Mouse (Mus musculus) splenic B cell, adult 2 months (primary cell): ENCODE measurements around the gene Fut8.

Source experiments
- DNase-seq: peaks from one replicate; pipeline ENCODE4 v3.0.0-alpha.2; 2011; ENCODE audit warnings: low read depth, low spot score
- H3K27me3 ChIP-seq: 2 replicates; pipeline ENCODE4 v1.6.1; 2012; ENCODE audit warnings: mild to moderate bottlenecking, low read length, moderate library complexity, mixed read lengths; ENCODE audit not compliant: control insufficient read depth, poor library complexity, insufficient read depth, severe bottlenecking
- H3K36me3 ChIP-seq: 2 replicates; pipeline ENCODE4 v1.6.1; 2012; ENCODE audit warnings: mild to moderate bottlenecking, low read length, moderate library complexity, mixed read lengths; ENCODE audit not compliant: control insufficient read depth, poor library complexity, insufficient read depth, severe bottlenecking

The Fut8 gene

DNA sequence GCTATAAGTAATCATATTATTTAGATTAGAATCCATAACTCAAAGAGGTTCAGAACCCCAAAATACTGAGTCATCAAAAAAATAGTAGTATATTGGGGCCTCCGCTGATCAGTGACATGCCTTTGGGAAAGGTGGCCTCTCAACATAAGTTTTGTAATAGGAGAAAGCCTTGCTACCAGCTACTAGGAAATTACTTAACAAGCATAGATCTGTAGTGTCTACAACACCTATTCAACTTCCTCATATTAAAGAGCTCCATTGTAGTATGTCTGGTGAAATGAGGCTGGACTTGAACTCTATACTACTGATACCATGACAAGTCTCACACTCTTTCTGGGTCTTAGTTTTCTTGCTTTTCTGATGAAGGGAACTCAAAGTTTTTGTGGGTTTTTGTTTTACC is 243.2 kb downstream of the Fut8 start:
- no peak for DNase-seq
- H3K36me3 ChIP-seq = no peaks in the 10 kb centered on the region
- H3K27me3 ChIP-seq = no peaks in the 10 kb centered on the region

DNA sequence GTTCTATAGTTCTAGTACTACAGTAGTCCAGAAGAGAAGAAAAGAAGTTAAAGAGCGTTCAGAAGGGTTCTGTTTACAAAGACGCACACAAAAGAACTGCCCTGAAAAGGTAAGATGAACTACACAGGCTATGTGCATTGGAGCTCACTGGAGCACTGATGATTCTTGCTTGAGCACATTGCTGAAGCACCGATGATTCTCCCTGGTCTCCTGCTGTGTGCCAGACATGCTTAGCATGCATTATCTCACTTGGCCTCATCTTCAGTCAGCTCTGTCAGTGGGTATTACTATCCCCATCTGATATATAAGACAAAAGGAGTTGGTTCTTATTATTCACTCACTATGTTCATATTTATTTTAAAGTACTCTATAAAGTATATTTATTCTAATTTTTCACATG is 243.9 kb downstream of the Fut8 start:
- Histone ChIP-seq H3K27me3 (no peaks in the 10 kb centered on the region), H3K36me3 (no peaks in the 10 kb centered on the region)
- no peak for DNase-seq

DNA sequence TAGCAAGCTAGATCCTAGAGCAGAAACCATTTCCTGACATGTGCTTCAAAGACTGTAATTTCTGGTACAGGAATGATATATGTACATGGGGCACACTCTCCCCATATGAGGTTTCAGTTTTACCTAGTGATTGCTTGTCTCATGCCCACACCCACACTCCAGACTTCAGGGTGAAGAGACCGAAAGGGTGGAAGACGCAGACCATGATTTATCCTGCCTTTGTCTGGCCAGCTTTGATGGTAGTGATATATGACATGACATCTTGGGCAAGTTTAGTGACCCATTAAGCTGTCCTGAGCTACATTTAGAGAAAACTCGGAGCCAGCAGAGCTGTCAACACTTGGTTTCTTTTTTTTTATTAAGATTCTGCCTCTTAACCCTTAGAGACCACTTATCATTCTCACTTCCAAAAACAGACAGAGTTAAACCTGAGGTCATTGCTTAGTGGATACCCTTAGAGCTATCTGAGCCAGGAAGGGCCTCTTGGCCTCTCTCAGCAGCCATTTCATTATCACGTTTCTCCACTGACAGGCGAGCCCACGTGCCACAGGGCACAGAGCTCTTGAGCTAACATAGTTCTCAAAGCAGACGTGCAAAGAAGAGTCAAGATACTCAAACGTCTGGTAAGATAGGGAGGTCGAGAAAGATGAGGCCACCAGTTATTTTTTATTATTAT is 245.4 kb downstream of the Fut8 start:
- DNase-seq = no peak
- H3K36me3 ChIP-seq = no peaks in the 10 kb centered on the region

DNA sequence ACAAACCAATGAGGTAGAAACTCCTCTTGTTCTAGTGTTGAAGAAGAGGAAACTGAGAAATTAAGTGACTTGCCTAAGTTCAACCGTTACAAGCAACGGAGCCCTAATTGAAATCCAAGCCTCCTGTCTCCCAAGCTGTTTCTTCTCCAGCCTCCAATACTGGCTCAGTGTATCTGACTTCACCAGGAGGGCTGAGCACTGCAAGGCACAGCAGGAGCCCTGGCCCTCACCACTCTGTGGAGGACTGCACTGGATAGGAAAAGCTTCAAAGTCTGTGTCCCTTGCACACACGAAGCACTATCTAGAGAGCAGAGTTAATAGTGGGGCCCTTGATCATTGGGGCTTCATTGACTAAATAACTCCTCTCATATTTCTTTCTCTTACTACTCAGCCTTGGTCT is 246.8 kb downstream of the Fut8 start:
- no peak for DNase-seq
- Histone ChIP-seq H3K27me3 (no peaks in the 10 kb centered on the region), H3K36me3 (no peaks in the 10 kb centered on the region)

More for the DNA sequence above, 245.4 kb downstream of the Fut8 start:
- no peaks in the 10 kb centered on the region for H3K27me3 ChIP-seq

DNA sequence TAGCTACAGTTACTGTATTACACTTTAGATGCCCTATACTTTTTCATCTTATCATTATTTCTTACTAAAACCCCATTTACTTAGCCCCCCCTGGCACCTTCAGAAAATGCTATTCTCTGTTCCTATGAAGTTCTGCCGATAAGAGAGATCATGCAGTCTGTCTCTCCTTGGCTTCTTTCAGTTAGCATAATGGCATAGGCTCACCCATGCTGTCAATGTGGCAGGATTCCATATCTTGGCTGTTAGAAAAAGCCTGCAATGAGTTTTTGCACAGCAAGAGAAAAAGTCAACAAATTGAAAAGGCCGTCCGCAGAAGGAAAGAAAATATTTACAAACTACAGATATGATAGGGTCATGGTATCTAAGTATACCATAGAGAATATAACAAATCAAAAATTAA is 253.6 kb downstream of the Fut8 start:
- no peaks in the 10 kb centered on the region for H3K27me3 ChIP-seq
- no peaks in the 10 kb centered on the region for H3K36me3 ChIP-seq
- DNase-seq = no peak

DNA sequence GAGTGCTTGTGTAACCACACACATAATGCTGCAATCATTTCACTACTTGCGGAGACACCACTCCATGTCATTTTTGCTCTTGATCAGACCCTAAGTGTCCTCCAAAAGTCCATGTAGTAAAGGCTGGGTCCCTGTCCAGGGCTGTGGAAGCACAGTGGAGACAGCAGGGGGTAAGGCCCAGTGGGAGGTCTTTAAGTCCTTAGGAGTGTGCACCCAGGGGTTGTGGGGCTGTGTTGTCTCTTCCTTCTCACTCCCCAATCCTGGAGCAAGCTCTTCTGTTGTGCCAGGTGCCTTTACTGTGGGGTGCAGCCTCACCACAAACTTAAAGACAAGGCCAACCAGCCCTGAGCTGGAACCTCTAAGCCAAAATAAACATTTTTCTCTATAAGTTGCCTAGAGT is 257.9 kb downstream of the Fut8 start:
- Histone ChIP-seq H3K27me3 (no peaks in the 10 kb centered on the region), H3K36me3 (no peaks in the 10 kb centered on the region)
- no peak for DNase-seq

DNA sequence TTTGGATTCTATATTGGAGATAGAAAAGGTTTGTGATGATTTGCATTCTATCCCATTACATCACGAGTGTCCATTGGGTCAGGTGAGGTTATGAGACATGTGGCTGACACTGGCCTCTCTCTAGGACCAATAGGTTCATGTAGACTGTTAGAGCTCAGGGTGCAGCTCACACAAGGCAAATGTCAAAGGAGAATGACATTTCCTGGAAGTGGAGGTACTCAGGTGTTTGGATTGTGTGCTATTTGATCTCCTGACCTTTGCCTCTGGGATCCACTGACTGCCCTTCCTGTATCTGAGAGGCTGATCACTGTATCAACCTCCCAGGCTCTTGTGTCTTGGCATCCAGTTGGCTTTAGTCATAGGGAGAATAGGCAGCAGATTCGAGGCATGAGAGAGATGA is 260.2 kb downstream of the Fut8 start:
- no peak for DNase-seq
- Histone ChIP-seq H3K36me3 (no peaks in the 10 kb centered on the region), H3K27me3 (no peaks in the 10 kb centered on the region)

DNA sequence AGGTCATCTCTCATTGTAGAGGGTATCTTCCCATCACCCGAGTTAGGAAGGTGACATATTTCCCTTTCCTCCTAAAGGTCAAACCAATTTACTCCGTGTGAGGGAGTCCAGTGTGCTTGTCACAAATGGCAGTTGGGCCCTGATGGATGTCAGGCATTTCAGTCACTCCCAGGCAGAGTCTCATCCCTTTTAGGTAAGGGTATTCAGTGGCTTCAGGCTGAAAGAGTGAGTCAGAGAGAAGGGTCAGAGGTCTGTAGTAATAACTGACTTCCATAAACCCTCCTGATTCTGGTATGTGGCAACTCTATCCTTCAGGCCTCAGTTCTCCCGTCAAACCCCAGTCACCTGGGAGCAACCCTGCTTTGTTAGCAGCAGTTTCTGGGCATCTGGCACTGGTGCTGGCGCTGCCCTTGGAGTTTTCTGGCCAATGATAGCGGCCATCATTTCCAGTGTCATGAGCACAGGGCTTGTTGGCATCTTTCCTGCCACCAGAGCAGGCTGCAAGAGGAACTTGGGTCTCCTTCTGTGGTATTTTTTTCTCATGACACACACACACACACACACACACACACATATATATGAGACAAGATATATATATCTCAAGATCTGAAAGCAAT is 262.6 kb downstream of the Fut8 start:
- DNase-seq = no peak
- Histone ChIP-seq H3K27me3 (no peaks in the 10 kb centered on the region), H3K36me3 (no peaks in the 10 kb centered on the region)

DNA sequence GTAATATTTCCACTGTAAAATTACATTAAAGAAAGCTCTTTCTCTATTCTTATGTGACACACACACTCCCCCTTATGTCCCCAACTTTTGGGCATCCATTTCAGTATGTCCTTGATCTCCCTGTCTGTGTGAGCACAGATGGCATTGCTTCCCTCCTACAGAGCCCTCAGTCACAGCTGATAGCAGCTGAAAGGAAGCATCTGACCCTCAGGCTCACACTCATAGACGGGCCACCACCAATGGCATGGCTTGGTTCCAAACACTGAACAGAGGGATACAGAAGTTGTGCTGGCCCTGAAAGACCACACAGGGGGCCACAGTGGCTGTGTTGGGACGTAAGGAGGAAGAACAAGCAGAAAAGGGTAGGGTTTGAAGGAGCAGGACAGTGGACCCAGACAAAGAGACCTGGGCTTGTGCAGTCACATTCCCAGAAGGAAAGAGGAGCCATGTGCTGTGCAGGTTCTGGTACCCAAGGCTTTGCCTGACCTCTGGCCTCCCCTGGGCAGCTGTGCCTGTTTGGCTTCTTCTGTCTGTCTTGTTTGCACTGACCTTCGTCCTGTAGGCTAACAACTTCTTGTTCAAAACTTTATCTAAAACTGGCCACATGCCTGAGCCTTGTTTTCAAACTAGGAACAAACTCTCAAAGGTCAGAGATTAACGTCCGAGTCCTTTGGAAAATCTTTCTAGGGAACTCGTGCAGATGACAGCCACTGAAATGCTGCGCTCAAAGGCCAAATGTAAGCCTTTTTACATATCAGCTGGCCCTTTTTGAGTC is 263.7 kb downstream of the Fut8 start:
- H3K36me3 ChIP-seq = no peaks in the 10 kb centered on the region
- no peak for DNase-seq
- H3K27me3 ChIP-seq = no peaks in the 10 kb centered on the region

DNA sequence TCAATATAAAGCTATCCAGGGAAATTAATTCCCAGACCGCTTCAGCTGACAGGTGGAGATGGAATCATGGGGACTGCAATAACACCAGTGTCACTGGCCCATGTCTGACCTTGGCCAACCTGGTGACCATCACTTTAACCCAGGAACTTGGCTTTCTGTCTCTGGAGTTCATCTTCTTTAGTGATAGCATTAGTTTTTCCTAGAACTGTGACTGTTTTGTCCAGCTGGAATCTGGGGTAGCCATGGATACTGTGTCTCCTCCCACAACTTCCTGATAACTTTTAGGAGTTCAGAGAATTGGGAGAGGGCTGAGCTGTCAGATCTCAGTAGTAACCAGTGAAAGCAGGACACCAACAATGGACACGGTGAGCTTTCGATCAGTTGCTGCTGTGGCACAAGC is 264.3 kb downstream of the Fut8 start:
- no peaks in the 10 kb centered on the region for H3K36me3 ChIP-seq
- no peak for DNase-seq
- H3K27me3 ChIP-seq = no peaks in the 10 kb centered on the region

DNA sequence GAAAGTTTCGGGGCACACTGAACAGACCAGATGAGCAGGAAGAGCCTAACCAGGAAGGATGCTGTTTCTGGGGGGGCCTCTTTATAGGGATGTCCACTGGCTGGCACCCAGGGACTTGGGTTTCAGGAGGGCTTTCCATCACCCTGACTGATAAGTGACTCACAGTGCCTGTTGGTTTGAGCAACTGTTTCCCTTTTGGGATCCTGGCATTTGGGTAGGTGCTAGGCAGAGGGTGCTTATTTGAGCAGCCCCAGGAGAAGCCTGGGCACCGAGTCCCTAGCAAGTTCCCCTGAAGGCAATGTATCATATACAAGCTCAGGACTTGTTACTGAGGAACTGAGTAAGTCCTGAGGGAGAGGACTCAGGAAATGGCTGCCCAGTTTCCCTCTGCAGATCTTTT is 267.5 kb downstream of the Fut8 start:
- H3K36me3 ChIP-seq = no peaks in the 10 kb centered on the region
- DNase-seq = no peak

DNA sequence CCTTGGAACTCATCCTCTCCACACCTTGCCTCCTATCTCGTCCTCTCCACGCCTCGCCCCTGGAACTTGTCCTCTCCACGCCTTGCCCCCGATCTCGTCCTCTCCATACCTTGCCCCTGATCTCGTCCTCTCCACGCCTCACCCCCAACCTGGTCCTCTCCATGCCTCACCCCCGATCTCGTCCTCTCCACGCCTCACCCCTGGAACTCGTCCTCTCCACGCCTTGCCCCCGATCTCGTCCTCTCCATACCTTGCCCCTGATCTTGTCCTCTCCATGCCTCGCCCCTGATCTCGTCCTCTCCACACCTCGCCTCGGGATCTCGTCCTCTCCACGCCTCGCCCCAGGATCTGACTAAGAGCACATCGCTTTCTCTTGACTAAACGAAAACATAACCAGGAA is 269.8 kb downstream of the Fut8 start:
- H3K27me3 ChIP-seq = no peaks in the 10 kb centered on the region
- H3K36me3 ChIP-seq = no peaks in the 10 kb centered on the region
- no peak for DNase-seq

More for the DNA sequence above, 267.5 kb downstream of the Fut8 start:
- no peaks in the 10 kb centered on the region for H3K27me3 ChIP-seq

DNA sequence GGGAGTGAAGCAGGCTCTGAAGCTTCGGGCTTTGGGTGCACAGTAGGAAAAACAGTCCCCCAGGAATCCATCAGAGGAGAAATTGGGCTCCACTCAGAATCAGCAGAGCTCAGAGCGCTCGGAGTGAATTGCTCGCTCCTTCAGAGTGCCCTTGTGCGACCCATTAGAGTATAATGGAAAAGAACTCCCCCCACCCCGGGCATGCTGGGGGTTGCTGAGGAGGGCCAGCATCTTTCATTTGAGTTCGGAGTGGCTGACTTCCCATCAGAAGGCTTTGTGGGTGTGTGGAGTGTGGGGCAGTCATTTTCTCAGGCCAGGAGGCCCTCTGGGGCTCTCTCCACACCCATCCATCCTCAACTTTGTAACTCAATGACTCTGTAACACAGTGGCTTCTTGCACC is 272.8 kb downstream of the Fut8 start:
- H3K27me3 ChIP-seq = no peaks in the 10 kb centered on the region
- DNase-seq = no peak

DNA sequence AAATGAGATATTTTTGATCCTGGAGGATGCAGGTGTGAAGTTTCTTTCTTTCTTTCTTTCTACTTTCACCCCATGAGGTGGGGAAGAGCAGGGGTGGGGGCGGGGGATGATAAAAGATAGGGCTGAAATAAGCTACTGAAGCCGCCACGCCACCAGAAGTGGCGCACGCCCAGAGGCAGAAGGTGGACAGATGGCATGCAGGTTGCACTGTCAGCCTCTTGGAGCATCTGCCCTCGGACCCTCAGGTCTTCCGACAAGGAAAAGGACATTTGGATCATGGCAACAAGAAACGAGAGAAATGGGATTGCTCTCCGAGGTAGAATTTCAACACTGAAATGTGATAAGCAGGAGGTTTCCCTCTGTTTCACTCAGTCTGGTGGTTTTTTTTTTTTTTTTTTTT is 273.3 kb downstream of the Fut8 start:
- no peak for DNase-seq
- H3K36me3 ChIP-seq = no peaks in the 10 kb centered on the region
- no peaks in the 10 kb centered on the region for H3K27me3 ChIP-seq

More for the DNA sequence above, 272.8 kb downstream of the Fut8 start:
- no peaks in the 10 kb centered on the region for H3K36me3 ChIP-seq

DNA sequence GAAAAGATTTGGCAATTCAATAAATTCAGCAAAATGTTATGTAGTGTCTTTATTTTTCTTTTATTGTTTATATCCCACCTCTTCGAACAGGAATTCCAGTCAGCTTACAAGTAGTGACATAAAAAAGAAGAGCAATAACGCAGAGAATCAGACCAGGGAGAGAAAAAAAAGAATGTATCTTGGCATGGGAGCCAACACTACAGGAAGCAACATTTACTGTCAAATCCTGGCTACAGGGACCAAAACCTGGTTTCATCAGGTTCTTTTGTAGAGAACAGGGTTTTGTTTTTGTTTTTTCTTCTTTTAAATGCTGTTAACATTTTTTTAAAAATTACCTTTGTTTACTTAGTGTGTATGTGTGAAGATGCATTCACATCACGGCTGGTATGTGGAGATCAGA is 273.7 kb downstream of the Fut8 start:
- H3K36me3 ChIP-seq = no peaks in the 10 kb centered on the region
- H3K27me3 ChIP-seq = no peaks in the 10 kb centered on the region
- DNase-seq = no peak
